Mouse (Mus musculus) frontal cortex, postnatal 36 days (tissue): ENCODE data around the gene Dlec1.

Source experiments
- DNase-seq, 2 experiments: peaks; one replicate each; pipeline ENCODE4 v3.0.0; 2022; ENCODE audit warnings: low spot score in 2 of 2

The Dlec1 gene

GRCm38 (mm10) chr9:119101992-119102782 is at the start of gene Dlec1:
Gene Dlec1, plus strand, starts transcription at chr9:119102478.
- peak; percentile 73 to 89 for DNase-seq

GRCm38 (mm10) chr9:119053964-119054576 is 48.2 kb upstream of the Dlec1 start:
- DNase-seq = no peak

- DNase-seq = no peak
Measured at GRCm38 (mm10) chr9:119055336-119055735, 46.9 kb upstream of the Dlec1 start.

GRCm38 (mm10) chr9:119058245-119058644 is 44.0 kb upstream of the Dlec1 start:
- no peak for DNase-seq

GRCm38 (mm10) chr9:119060701-119061100 is 41.6 kb upstream of the Dlec1 start:
- no peak for DNase-seq

GRCm38 (mm10) chr9:119063036-119063644 is 39.1 kb upstream of the Dlec1 start:
- no peak for DNase-seq

- no peak for DNase-seq
Measured at GRCm38 (mm10) chr9:119064296-119064695, 38.0 kb upstream of the Dlec1 start.

GRCm38 (mm10) chr9:119067601-119068000 is 34.7 kb upstream of the Dlec1 start:
- peak; percentile 82 to 88 for DNase-seq

GRCm38 (mm10) chr9:119068266-119068665 is 34.0 kb upstream of the Dlec1 start:
- no peak for DNase-seq

- DNase-seq = no peak
Measured at GRCm38 (mm10) chr9:119070173-119070825, 32.0 kb upstream of the Dlec1 start.

- no peak for DNase-seq
Measured at GRCm38 (mm10) chr9:119071786-119072185, 30.5 kb upstream of the Dlec1 start.

GRCm38 (mm10) chr9:119073184-119073895 is 28.9 kb upstream of the Dlec1 start:
- DNase-seq = no peak

- DNase-seq = no peak
Measured at GRCm38 (mm10) chr9:119075685-119076084, 26.6 kb upstream of the Dlec1 start.

GRCm38 (mm10) chr9:119080040-119080675 is 22.1 kb upstream of the Dlec1 start:
- DNase-seq = no peak

GRCm38 (mm10) chr9:119082039-119082438 is 20.2 kb upstream of the Dlec1 start:
- DNase-seq = no peak

GRCm38 (mm10) chr9:119082656-119083430 is 19.4 kb upstream of the Dlec1 start:
- DNase-seq = no peak

- DNase-seq = no peak
Measured at GRCm38 (mm10) chr9:119083966-119084365, 18.3 kb upstream of the Dlec1 start.

GRCm38 (mm10) chr9:119086451-119086850 is 15.8 kb upstream of the Dlec1 start:
- DNase-seq = no peak

GRCm38 (mm10) chr9:119087309-119087708 is 15.0 kb upstream of the Dlec1 start:
- DNase-seq = no peak

GRCm38 (mm10) chr9:119088148-119088801 is 14.0 kb upstream of the Dlec1 start:
- peak; percentile 66 to 71 for DNase-seq
